Mouse (Mus musculus): Measurements from ENCODE around the gene Timm44. TPM values are rescaled to one million over a fixed set of nuclear protein-coding genes. Genes with fewer than 3 reads are reported as not detected.

The Timm44 gene
- polyA plus RNA-seq, 1 experiment from 2014 or later = 54.1 TPM

DNA sequence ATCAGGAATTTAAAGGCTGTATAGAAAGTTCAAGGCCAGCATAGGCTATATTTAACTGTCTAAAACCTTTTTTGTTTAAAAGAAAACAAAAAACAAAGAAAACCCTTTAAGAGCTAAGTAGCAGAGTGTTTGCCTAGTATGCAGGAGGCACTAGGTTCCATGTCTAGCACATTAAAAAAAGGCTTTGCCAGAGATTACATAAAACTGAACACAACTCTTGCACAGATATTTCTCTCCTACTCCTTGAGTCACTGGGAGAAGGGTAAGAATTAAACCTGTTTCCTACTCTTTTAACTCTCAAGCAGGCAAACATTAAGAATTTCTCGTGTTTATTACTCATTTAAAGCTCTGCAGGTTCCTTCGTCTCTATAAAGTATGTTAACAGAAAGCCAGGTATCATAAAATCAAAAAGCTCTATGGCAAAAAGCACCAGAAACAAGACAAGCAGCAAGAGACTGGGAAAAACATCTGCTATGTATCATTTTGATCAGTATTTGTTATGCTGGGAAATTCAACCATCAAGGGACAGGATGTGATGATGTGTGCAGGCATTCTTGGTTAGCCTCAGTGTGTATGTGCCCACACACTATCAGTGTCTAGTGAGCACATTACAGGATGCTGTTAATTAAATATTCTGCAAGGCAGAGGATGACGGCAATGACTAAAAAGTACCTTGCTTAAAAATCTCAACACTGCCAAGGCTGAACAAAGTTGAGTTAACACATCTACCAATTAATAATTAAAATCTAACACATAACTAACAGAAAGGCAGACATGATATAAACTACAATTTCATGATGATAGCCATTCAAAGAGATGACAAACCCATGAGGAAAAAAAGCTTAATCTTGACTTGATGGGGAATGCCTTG, 37.8 kb upstream of the Timm44 start:
- Histone ChIP-seq H3K4me2 (replicated peaks) (no peak overlapping the region), H3K9me3 (replicated peaks) (no peaks in the 10 kb centered on the region), H3K36me3 (peaks cover 29% of the 10 kb centered on the region), H3K27me3 (no peaks in the 10 kb centered on the region), H3K27ac (no peak overlapping the region), H3K4me3 (no peak overlapping the region), H3K4me1 (no peaks in the 10 kb centered on the region), H3K9ac (no peak overlapping the region)
- no peak for ATAC-seq (ENCODE audit: low FRiP score)
- WGBS = 91% methylated on average over 3 of the region's 3 CpGs

DNA sequence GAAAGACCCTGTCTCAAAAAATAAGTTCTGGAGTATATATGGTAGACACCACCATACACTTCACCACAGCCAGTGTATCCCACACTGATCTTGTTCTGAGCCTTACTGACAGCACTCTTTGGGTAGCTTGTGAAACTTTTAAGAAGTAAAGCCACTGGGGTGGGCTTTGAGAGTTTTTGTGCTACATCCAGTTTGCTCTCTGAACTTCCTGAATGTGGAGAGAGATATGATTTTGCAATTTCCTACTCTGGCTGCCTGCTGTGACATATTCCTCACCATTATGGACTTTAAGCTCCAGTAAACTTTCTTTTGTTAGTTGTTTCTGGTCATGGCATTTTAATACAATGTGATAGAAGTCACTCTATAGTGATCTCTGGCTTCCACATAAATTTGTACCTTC, 36.4 kb upstream of the Timm44 start:
- no peak for ATAC-seq (ENCODE audit: low FRiP score)
- Histone ChIP-seq H3K36me3 (peaks cover 42% of the 10 kb centered on the region), H3K27ac (no peak overlapping the region), H3K9me3 (replicated peaks) (no peaks in the 10 kb centered on the region), H3K9ac (no peak overlapping the region), H3K4me3 (no peak overlapping the region), H3K4me2 (replicated peaks) (no peak overlapping the region), H3K4me1 (no peaks in the 10 kb centered on the region), H3K27me3 (no peaks in the 10 kb centered on the region)

DNA sequence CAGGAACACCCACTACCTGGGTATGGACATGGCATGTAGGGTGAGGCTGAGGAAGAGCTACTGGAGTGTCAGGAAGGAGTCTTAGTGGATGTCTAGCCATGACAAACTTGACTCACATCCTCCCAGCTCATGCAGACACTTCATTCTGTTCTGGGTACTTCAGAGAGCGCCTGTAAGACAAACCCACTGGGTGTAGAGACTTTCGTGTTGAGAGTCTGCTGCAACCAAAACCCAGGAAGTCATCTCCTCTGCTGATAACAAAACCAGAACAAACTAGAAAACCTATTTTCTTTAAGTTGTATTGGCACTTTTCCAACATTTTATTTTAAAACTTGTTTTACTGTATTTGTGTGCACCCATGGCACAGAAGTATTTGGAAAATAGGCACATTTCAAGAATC, 30.1 kb upstream of the Timm44 start:
- no peak for ATAC-seq (ENCODE audit: low FRiP score)
- peaks cover 91% of the 10 kb centered on the region for H3K36me3 ChIP-seq
- no peaks in the 10 kb centered on the region for H3K4me1 ChIP-seq
- no peak overlapping the region for H3K4me3 ChIP-seq
- H3K27ac ChIP-seq = no peak overlapping the region
- H3K27me3 ChIP-seq = no peaks in the 10 kb centered on the region
- no peak overlapping the region for H3K4me2 ChIP-seq (replicated peaks)
- no peaks in the 10 kb centered on the region for H3K9me3 ChIP-seq (replicated peaks)
- 91% methylated on average over 2 of the region's 2 CpGs for whole genome bisulfite sequencing
- H3K9ac ChIP-seq = no peak overlapping the region

DNA sequence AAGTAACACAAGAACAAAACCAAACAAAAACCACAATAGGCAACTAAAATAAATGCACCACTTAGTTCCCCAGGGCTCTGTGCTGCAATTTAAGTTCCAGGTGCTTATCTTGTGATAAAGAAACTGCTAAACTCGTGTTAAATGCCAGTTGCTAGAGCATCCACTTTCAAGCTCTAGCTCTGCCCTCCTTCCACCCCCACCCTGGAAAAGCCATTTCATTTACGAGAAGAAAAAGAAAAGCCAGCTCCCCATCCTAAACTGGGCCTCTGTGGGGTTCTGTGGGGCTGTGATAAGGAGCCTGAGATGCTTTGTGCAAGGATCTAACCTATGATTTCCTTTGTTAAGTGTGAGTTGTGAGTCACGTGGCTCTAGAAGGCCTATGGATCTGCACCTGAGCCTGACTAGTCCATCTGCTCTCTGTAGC, 28.4 kb upstream of the Timm44 start:
- peaks cover 87% of the 10 kb centered on the region for H3K36me3 ChIP-seq
- H3K27me3 ChIP-seq = no peaks in the 10 kb centered on the region
- H3K4me1 ChIP-seq = no peaks in the 10 kb centered on the region
- no peak overlapping the region for H3K4me2 ChIP-seq (replicated peaks)
- H3K4me3 ChIP-seq = no peak overlapping the region
- ATAC-seq (ENCODE audit: low FRiP score) = no peak
- H3K9ac ChIP-seq = no peak overlapping the region
- no peaks in the 10 kb centered on the region for H3K9me3 ChIP-seq (replicated peaks)
- WGBS = 80% methylated on average over 3 of the region's 3 CpGs
- no peak overlapping the region for H3K27ac ChIP-seq

DNA sequence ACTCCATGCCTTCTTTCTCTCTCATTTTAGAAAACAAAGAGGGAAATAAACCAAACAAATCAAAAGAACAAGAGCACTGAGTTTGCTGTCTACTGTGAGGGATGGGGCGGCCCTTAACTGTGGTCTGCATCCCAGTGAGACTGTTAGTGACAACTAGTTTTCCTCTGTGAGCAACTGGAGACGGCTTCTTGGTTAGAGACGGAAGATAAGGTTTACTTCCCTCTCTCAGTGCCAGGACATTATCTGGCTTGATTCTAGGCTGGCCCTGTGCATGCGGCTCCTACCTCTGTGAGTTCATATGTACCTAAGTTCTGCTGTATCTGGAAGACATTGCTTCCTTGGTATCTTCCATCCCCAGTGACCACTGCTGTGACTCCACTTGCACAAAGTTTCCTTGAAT, 22.1 kb upstream of the Timm44 start:
- Histone ChIP-seq H3K4me3 (no peak overlapping the region), H3K27ac (no peak overlapping the region), H3K4me1 (no peaks in the 10 kb centered on the region), H3K9me3 (replicated peaks) (no peaks in the 10 kb centered on the region), H3K27me3 (no peaks in the 10 kb centered on the region), H3K36me3 (peaks cover 73% of the 10 kb centered on the region), H3K4me2 (replicated peaks) (no peak overlapping the region), H3K9ac (no peak overlapping the region)
- WGBS = over 99% methylated on average over 4 of the region's 4 CpGs
- no peak for ATAC-seq (ENCODE audit: low FRiP score)

DNA sequence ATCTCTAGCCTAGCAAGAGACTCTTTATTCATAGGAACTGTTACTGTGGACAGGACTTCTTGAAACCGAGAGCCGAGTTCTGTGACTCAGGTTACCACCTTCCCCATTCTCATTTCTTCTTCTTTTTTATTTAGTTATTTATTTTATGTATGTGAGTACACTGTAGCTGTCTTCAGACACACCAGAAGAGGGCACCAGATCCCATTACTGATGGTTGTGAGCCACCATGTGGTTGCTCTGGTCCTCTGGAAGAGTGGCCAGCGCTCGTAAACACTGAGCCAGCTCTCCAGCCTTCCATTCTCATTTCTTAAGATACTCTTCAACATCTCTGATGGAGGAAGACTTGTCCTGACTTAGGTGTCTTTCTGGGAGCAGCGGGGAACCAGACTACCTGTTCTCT, 17.0 kb upstream of the Timm44 start:
- 86% methylated on average over 5 of the region's 5 CpGs for WGBS
- no peaks in the 10 kb centered on the region for H3K27me3 ChIP-seq
- H3K9ac ChIP-seq = no peak overlapping the region
- H3K4me1 ChIP-seq = no peaks in the 10 kb centered on the region
- no peak overlapping the region for H3K4me3 ChIP-seq
- no peaks in the 10 kb centered on the region for H3K9me3 ChIP-seq (replicated peaks)
- H3K4me2 ChIP-seq (replicated peaks) = no peak overlapping the region
- no peak for ATAC-seq (ENCODE audit: low FRiP score)
- H3K36me3 ChIP-seq = peaks cover 80% of the 10 kb centered on the region
- no peak overlapping the region for H3K27ac ChIP-seq

DNA sequence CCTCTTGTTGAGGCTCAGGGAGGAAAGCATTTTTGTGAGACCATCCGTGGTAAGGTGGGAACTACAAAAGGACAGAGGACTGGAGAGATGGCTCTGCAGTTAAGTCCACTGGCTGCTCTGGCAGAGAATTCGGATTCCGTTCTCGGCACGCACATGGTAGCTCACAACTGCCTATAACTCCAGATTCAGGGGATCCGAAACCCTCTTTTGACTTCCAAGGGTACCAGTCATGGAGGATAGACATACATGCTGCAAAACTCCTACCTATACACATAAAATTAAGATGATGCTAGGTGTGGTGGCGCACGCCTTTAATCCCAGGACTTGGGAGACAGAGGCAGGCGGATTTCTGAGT, 375 bp upstream of the Timm44 start:
- H3K27me3 ChIP-seq = no peaks in the 10 kb centered on the region
- peaks cover 24% of the 10 kb centered on the region for H3K36me3 ChIP-seq
- peak overlapping the region; percentile 79 for H3K9ac ChIP-seq
- ATAC-seq (ENCODE audit: low FRiP score) = no peak
- H3K4me3 ChIP-seq = peak overlapping the region; percentile 61
- H3K9me3 ChIP-seq (replicated peaks) = no peaks in the 10 kb centered on the region
- peak overlapping the region; percentile 61 for H3K4me2 ChIP-seq (replicated peaks)
- peaks cover 7% of the 10 kb centered on the region for H3K4me1 ChIP-seq
- H3K27ac ChIP-seq = peak overlapping the region; percentile 76
- 31% methylated on average over 9 of the region's 9 CpGs for WGBS

DNA sequence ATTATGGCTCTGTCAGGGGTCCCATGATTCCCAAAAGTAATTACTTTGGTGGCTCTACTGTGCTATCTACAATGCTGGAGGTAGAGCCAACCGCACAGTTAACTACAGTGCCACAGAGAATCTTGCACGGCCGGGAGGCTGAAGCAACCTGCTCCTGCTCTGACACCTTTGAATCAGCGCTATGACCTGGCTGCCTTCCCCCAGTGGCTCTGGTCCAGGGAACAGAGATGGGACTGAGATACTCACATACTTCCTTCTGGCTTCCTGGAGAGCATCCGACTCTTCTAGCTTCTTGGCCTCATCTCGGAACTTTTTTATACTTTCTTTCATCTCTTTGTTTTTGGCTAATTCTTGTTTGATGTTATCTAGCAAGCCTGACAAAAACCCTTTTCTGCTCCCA, 6.1 kb downstream of the Timm44 start:
- Histone ChIP-seq H3K4me3 (no peak overlapping the region), H3K4me2 (replicated peaks) (no peak overlapping the region), H3K4me1 (peaks cover 2% of the 10 kb centered on the region; the same call in 1 of the 2 replicates), H3K27ac (no peak overlapping the region), H3K36me3 (peaks cover 78% of the 10 kb centered on the region), H3K9ac (no peak overlapping the region), H3K9me3 (replicated peaks) (no peaks in the 10 kb centered on the region), H3K27me3 (no peaks in the 10 kb centered on the region)
- ATAC-seq (ENCODE audit: low FRiP score) = no peak
- 96% methylated on average over 6 of the region's 6 CpGs for WGBS

DNA sequence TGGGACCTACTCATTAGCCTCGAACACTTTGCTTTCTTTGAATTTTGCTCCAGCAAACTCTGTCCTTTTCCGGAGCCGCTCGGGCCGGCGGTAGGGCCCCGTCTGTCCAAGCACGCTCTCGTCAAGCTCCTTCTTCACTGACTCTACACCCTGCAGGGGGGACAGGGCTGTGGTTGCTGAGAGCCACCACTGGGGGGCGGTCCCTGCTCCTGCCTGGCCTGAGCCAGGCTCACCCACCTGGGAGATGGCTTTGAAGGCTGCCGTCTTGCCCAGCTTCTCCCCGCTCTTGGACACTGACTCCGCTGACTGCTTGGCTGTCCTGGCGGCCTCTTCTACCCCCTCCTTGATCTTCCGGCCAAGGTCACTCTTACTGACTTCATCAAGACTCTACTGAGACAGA, 8.1 kb downstream of the Timm44 start:
- no peak for ATAC-seq (ENCODE audit: low FRiP score)
- H3K4me2 ChIP-seq (replicated peaks) = no peak overlapping the region
- WGBS = 77% methylated on average over 15 of the region's 15 CpGs
- H3K9me3 ChIP-seq (replicated peaks) = no peaks in the 10 kb centered on the region
- no peak overlapping the region for H3K27ac ChIP-seq
- no peaks in the 10 kb centered on the region for H3K4me1 ChIP-seq
- H3K27me3 ChIP-seq = no peaks in the 10 kb centered on the region
- H3K9ac ChIP-seq = no peak overlapping the region
- peaks cover 83% of the 10 kb centered on the region for H3K36me3 ChIP-seq
- H3K4me3 ChIP-seq = no peak overlapping the region

DNA sequence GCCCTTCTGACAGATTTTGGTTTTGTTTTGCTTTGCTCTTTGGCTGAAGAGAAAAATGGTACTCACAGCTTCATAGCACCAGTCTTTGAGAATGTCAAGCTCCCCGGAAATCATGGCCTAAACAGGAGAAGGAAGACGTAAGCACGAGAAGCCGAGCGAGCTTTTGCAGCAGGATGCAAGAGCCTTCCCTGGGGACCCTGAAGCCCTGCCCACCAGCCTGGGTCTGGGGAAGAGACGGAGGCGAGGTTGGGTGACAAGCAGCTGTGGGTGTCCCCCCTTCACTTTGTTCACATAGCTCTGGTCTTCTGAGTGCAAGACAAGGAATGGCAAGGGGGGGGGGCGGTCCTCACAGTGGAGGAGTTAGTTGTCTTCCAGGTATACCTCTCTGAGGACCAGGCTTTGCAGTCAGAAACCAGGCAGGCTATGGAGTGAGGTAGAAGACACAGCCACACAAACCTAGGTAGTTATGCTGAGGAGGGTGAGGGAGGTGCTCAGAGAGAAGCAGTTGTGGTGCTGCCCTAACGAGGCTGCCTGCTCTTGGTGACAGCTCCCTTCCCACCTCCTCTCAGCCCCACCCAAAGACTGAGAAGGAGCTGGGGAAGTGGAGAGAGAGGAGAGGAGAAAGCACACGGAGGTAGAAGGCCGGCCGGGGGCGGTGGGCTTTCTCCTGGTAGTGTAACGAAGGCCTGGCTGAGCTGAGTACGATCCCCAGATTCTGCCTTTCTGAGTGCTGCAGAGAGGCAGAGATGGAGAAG, 10.4 kb downstream of the Timm44 start:
- no peak overlapping the region for H3K4me3 ChIP-seq
- ATAC-seq (ENCODE audit: low FRiP score) = no peak
- H3K9me3 ChIP-seq (replicated peaks) = no peaks in the 10 kb centered on the region
- no peak overlapping the region for H3K27ac ChIP-seq
- peaks cover 92% of the 10 kb centered on the region for H3K36me3 ChIP-seq
- WGBS = 96% methylated on average over 15 of the region's 15 CpGs
- H3K4me2 ChIP-seq (replicated peaks) = no peak overlapping the region
- no peak overlapping the region for H3K9ac ChIP-seq
- H3K4me1 ChIP-seq = no peaks in the 10 kb centered on the region
- H3K27me3 ChIP-seq = no peaks in the 10 kb centered on the region

DNA sequence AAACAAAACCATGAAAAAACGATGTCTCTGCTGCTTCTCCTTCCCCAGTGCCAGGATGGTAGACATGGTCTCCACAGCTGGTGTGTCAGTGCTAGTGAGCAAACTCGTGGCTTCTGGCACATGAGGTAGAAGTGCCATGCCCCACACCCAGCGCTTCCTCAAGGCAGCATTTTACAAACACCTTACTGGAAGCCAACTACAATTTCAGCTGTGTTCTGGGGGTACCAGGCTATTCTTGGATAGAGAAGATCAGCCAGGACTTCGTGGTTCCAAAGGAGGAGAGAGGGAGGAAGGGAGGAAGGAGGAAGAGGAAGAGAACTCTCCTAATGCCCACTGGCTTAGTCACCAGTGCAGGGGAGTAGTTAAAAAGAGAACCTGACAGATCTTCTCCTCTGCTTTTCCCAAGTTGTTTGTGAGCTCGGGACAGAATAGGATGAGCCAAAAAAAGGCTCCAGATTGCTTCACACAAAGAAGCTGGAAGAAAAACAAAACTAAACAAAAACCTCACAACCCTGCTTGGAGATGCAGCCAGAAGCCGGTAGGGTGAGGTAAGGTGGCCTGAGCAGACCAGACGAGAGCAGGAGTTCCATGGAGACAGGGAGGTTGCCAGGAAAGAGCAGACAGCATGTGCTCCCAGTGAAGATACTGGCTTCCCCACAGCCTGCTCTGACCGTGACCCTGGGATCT, 12.5 kb downstream of the Timm44 start:
- H3K4me1 ChIP-seq = peaks cover 9% of the 10 kb centered on the region
- no peak overlapping the region for H3K4me3 ChIP-seq
- no peak overlapping the region for H3K4me2 ChIP-seq (replicated peaks)
- no peaks in the 10 kb centered on the region for H3K9me3 ChIP-seq (replicated peaks)
- H3K27ac ChIP-seq = no peak overlapping the region
- WGBS = 89% methylated on average over 8 of the region's 8 CpGs
- no peak overlapping the region for H3K9ac ChIP-seq
- peaks cover 83% of the 10 kb centered on the region for H3K36me3 ChIP-seq
- ATAC-seq (ENCODE audit: low FRiP score) = no peak
- H3K27me3 ChIP-seq = no peaks in the 10 kb centered on the region

DNA sequence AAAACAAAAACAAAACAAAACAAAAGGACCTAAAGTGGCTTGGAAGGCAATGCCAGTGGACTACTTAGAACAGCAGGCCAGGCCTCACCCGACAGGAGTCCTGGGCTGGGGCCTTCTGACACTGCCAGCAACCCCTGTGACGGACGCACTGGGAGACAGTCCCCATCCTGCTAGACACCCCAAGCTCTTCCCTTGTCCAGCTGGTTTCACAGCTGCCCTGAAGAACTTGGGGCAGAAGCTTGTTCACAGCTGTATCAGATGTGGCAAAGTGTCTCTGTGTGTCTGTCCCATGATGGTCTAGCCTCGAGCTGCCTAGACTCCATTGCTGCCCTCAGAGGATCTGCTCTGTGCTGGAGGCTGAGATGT, 15.9 kb downstream of the Timm44 start:
- Histone ChIP-seq H3K4me3 (peak overlapping the region; percentile 82; the same call in 1 of the 2 replicates), H3K36me3 (peaks cover 67% of the 10 kb centered on the region)
- 85% methylated on average over 4 of the region's 4 CpGs for WGBS

More for the DNA sequence above, 15.9 kb downstream of the Timm44 start:
- Histone ChIP-seq H3K9me3 (replicated peaks) (no peaks in the 10 kb centered on the region), H3K4me2 (replicated peaks) (peak overlapping the region; percentile 74; the same call in 1 of the 2 replicates), H3K9ac (peak overlapping the region; percentile 86; the same call in 1 of the 2 replicates), H3K4me1 (peaks cover 27% of the 10 kb centered on the region), H3K27ac (peak overlapping the region; percentile 97), H3K27me3 (no peaks in the 10 kb centered on the region)
- ATAC-seq (ENCODE audit: low FRiP score) = no peak
